Mouse (Mus musculus) large intestine, adult 2 months (tissue): ENCODE data around the gene Tent5c. TPM values are rescaled to one million over a fixed set of nuclear protein-coding genes. Genes with fewer than 3 reads are reported as not detected.
A peak's percentile ranks its signal among the peaks of the same experiment; 100 is the strongest.

Experiments
- DNase-seq: peaks from one replicate; pipeline ENCODE4 v3.0.0-alpha.2; 2012; ENCODE audit warnings: low read depth, low spot score
- WGBS: fragments of 180-500 bp; shearing (Covaris S2); methylation state at CpG from one replicate; pipeline ENCODE4 v1.1.7; 2018; 5-methylcytosine and 5-hydroxymethylcytosine counted together
- polyA plus RNA-seq: library from polyadenylated mRNA; depleted of rRNA; stranded (reverse); fragments of >200 nt; gene quantifications from 2 replicates; pipeline ENCODE4 v1.2.3, GENCODE M21; 2012; rRNA removed

The Tent5c gene
- polyA plus RNA-seq: 8.6 and 11.4 TPM in 2 replicates

GRCm38 (mm10) chr3:100489133-100490009 lies at the start of gene Tent5c:
Tent5c (minus strand) TSS chr3:100489324.
- peak; percentile 88 for DNase-seq
- WGBS: under 1% methylated on average over 68 of the region's 73 CpGs

DNA sequence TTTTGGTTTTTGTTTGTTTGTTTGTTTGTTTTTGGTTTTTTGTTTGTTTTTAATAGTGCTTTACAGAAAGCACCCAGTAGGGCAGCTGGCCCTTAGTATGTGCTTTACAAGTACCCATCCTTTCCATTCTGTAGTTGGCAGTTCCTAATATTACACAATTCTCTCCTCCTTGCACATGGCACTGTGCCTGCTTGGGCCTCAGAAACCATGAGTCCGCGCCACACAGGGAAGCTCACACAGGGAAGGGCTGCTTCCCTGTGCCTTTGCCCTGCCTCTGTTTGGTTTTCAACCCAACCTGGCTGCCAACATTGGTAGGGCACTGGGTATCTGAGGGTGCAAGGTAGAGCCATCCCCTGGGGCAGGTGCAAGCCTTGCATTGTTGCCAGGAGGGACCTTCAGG lies 47.6 kb upstream of the Tent5c start:
- WGBS: 48% methylated on average over 2 of the region's 2 CpGs
- no peak for DNase-seq

- 32% methylated on average over 4 of the region's 4 CpGs for WGBS
- no peak for DNase-seq
Observed at GRCm38 (mm10) chr3:100535902-100536301, 46.8 kb upstream of the Tent5c start.

GRCm38 (mm10) chr3:100535298-100535697 lies 46.2 kb upstream of the Tent5c start:
- 49% methylated on average over 3 of the region's 3 CpGs for WGBS
- no peak for DNase-seq

DNA sequence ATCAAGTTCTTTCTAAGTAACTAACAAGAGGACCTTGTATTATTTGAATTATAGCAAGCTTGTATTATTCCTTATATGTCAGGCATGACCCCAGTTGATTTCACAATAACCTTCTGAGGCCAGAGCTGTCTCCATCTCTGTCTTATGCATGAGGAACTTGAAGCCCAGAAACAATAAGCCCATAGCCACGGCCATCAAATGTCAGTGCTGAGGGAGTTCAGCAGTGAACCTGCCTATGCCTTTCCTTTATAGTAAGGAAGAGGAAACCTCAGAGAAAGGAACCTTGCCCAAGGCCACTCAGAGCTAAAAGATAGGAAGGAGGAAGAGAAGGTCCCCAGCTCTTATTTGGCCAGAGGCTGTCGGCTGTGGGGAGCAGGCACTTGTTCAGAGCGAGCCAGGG lies 45.3 kb upstream of the Tent5c start:
- WGBS: 79% methylated on average over 3 of the region's 3 CpGs

GRCm38 (mm10) chr3:100533429-100533828 lies 44.3 kb upstream of the Tent5c start:
- no peak for DNase-seq

More for the DNA sequence above, 45.3 kb upstream of the Tent5c start:
- no peak for DNase-seq

DNA sequence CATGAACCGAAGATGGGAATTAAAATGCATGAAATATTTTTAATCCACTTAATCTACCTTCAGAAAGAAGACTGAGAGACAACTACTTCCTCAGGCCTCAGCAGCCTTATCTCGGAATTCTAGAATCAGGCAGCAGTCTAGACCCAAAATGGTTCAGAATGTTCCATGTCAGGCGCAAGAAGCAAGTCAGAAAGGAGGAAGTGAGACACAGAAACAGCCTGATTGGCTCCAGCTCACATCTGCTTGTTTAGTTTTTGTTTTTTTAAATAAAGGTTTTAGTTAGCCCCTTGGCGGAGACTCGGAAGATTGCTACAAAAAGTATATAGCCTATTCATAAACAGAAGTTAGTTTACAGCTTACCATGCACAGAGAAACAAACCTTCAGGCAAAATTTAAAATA lies 41.8 kb upstream of the Tent5c start:
- 83% methylated on average over 5 of the region's 5 CpGs for WGBS
- DNase-seq: no peak

DNA sequence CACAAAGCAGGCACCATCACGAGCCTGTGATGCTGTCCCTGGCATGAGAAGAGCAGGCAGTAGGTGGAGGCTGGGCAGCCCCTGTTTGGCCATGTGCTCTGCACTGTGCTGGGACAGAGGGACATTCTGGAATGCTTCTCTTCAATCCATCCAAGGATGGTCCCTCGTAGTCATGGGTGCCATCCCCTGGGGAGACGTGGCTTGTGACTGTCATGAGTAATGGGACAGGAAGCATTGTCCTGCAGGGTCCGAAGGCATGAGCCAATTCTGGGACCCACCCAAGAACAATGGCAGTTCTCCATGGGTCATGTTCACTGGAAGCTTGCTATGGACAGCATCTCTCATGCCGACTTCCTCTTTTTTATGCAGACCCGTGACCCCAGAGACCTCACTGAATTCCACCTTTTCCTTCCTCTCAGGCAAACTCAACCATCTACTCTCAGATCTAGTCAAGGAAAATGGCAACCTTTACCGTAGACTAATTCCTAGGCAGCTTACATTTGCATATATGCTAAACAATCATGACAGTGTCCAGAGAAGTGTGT lies 41.2 kb upstream of the Tent5c start:
- 83% methylated on average over 7 of the region's 7 CpGs for WGBS

GRCm38 (mm10) chr3:100522671-100523070 lies 33.5 kb upstream of the Tent5c start:
- no peak for DNase-seq
- WGBS: 69% methylated on average over 7 of the region's 7 CpGs

More for the DNA sequence above, 41.2 kb upstream of the Tent5c start:
- no peak for DNase-seq

DNA sequence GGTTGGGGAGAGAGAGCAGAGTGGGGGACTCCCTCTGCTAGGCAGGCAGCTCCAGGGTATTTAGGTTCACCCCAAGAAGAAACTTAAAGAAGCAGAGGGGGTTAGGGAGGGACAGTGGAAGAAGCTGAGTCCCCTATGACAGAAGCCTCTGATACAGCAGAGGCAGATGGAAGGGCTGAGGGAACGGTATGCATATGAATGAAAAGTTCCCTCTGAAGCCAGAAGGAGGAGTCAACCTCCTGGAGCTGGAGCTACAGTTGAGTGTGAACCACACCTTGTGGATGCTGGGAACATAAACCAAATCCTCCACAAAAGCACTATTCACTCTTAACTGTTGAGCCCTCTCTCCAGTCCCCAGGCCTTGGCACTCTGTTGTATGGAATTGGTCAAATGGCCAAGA lies 32.5 kb upstream of the Tent5c start:
- no peak for DNase-seq
- WGBS: 88% methylated on average over 1 of the region's 1 CpGs

GRCm38 (mm10) chr3:100515754-100516141 lies 26.6 kb upstream of the Tent5c start:
- whole genome bisulfite sequencing: 81% methylated on average over 5 of the region's 5 CpGs
- no peak for DNase-seq

DNA sequence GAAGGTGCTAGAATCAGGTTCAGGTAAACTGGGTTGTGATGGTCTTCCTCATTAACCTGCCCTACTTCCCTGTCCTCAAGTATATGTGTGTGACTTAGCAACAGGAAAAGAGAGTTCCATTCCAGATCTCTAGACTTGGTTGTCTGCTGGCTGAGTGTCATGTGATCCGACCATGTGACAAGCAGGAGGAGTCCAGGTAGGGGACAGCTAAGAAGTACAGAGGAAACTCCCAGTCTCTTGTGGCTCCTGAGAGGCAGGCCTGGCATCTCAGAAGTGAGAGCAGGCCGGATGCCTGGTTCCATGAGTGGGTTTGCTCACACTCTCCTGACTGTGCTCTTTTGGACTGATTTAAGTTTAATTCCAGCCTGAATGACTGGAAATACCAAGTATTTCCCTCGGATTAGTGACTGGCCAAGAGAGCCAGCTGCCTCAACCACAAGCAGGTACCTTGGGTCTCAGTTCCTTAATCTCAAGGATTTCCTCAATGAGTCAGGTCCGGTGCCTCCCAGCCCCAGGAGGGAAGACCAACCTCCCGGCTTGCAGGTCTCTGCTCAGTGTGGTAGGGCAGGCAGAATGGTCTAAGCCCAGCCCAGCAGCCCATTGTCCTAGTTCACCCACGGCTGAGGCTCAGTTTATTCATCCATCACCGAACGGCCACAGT lies 26.1 kb upstream of the Tent5c start:
- no peak for DNase-seq
- 77% methylated on average over 8 of the region's 8 CpGs for WGBS

GRCm38 (mm10) chr3:100507174-100507573 lies 18.1 kb upstream of the Tent5c start:
- no peak for DNase-seq
- WGBS: 54% methylated on average over 4 of the region's 4 CpGs

- WGBS: 40% methylated on average over 2 of the region's 2 CpGs
- DNase-seq: no peak
Observed at GRCm38 (mm10) chr3:100506715-100507114, 17.6 kb upstream of the Tent5c start.

DNA sequence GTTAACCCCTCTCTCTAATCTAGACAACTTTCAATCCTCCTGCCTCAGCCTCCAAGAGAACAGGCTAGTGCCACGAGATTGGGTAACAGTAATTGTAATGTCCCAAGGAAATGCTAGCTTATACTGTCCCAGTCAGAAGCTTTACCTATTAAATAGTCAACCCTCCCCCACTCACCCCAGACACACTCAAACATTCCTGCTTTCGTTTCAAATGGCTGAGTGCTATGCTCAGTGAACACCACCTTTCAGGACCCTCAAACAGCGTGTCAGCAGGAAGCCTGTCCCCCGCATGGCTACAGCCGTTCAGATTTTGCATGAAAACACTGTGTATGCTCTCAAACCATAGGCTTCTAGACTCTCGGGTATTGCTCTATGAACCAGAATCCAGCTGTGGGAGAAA lies 14.8 kb upstream of the Tent5c start:
- 84% methylated on average over 6 of the region's 6 CpGs for WGBS

GRCm38 (mm10) chr3:100502516-100502915 lies 13.4 kb upstream of the Tent5c start:
- 79% methylated on average over 6 of the region's 6 CpGs for WGBS
- no peak for DNase-seq

More for the DNA sequence above, 14.8 kb upstream of the Tent5c start:
- no peak for DNase-seq

DNA sequence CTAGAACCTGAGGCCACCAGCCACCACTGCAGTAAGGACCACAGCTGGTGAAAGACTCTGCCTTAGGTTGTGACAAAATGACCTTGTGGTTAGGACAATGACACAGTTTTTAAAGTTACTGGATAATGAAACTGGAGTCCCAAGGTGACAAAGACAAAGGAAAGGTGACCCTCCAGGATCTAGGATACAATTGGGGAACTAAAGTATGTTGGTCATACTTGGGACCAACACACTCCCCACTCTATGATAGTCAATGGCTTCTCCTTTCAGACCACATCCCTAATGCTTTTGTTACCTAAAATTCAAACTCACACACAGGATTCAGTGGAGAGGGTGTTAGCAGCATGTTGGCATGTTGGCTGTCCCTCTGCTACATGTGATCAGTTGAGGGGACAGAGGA lies 12.8 kb upstream of the Tent5c start:
- no peak for DNase-seq

GRCm38 (mm10) chr3:100496081-100496480 lies 7.0 kb upstream of the Tent5c start:
- 80% methylated on average over 3 of the region's 3 CpGs for WGBS
- no peak for DNase-seq

DNA sequence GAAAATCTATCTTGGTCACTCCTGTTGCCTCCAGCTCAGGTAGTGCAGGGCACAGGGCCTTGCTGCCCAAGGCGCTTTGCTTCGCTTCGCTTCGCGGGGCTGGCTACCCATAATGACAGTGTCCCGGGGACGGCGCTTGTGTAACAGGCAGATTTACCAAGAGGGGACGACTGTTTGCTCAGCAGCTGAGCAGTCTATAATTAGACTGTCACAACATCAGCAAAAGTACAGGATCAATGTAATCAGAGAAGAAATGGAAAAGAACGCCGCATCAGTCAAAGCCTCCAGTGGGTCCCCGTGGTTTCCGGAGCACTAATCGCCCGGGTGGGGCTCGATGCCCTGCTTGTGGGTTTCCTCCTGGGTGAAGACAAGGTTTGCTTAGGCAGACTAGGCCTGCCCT lies 6.3 kb upstream of the Tent5c start:
- DNase-seq: no peak
- 92% methylated on average over 16 of the region's 16 CpGs for WGBS

DNA sequence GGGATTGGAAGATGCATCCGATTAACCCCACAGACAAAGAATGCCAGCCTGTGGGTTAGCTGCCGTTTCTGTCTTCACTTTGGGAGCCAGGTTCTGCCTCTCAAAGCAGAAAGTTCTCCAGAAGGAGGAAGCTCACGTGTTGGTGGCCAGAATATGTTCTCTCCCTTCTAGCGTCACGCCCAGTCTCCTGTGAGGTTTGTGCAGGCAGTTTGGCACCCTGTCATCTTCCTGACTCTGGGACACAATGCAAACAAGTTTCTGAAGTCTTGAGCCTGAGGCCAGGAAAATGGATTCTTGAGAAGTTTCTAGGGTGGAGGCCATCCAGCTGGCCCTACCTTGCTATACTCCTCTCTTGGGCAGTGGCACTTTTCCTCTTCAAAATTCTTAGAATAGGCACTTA lies 5.8 kb upstream of the Tent5c start:
- no peak for DNase-seq

GRCm38 (mm10) chr3:100490010-100490300 lies 831 bp upstream of the Tent5c start:
- no peak for DNase-seq
- 14% methylated on average over 4 of the region's 4 CpGs for WGBS

More for the DNA sequence above, 5.8 kb upstream of the Tent5c start:
- WGBS: 53% methylated on average over 5 of the region's 5 CpGs
